Mouse (Mus musculus): Measurements from ENCODE around the gene Gm6525.

DNA sequence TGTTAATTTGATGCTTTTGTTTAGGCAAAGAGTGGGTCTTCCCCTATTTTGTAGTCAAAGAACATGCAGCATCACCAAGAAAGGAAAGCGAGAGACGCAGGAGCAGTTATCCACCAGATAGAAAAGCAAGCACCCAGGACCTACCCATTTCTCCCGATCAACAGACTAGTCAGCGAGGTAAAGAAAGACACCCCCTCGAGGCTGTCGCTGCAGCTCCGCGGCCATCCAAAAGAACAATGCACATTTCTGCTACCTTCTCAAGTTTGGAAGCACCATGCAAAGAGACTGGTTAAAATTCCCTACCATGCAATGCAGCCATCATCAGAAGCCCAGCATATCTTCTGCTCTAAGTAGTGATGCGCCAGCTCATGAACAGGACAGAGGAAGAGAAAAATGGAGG, 46.4 kb downstream of the Gm6525 start:
- TF ChIP-seq CTCF (IDR thresholded peaks at IDR 0.05; ENCODE audit: extremely low read depth, insufficient read depth, low read length) (no peak), POLR2A (IDR thresholded peaks at IDR 0.05; ENCODE audit: extremely low read depth, insufficient read depth, low read length) (no peak)

All from cortical plate, adult 2 months (tissue).